Mouse (Mus musculus) MEL (cell line): Measurements from ENCODE around the gene Hikeshi. TPM values are rescaled to one million over a fixed set of nuclear protein-coding genes. Genes with fewer than 3 reads are reported as not detected.

Source experiments
- DNase-seq: peaks from one replicate; pipeline ENCODE4 v3.0.0; 2011; ENCODE audit warnings: low read depth, low spot score
- H3K27ac ChIP-seq: 2 replicates; pipeline ENCODE4 v1.5.1; 2012; ENCODE audit warnings: low read depth, mild to moderate bottlenecking, control low read depth, low read length, moderate library complexity; ENCODE audit not compliant: control insufficient read depth
- H3K27me3 ChIP-seq, 2 experiments: fragments of 150-350 bp in 1 of 2; sonication (generic) in 1 of 2; 2 replicates each; pipeline ENCODE4 v1.6.1; 2012; ENCODE audit warnings: low read length in 2 of 2, mild to moderate bottlenecking in 2 of 2, improper control_type of control experiment in 1 of 2, moderate library complexity in 1 of 2; ENCODE audit not compliant: insufficient read depth in 2 of 2, control insufficient read depth in 1 of 2
- H3K36me3 ChIP-seq, 2 experiments: 2 replicates each; pipeline ENCODE4 v1.6.1; 2012 to 2014; ENCODE audit warnings: low read length in 2 of 2, improper control_type of control experiment in 1 of 2, inconsistent platforms in 1 of 2, mild to moderate bottlenecking in 1 of 2; ENCODE audit not compliant: insufficient read depth in 2 of 2, control insufficient read depth in 1 of 2
- H3K4me1 ChIP-seq, 2 experiments: fragments of 150-350 bp in 1 of 2; sonication (generic) in 1 of 2; 2 replicates each; pipeline ENCODE4 v1.6.1; 2012; ENCODE audit warnings: low read length in 2 of 2, improper control_type of control experiment in 1 of 2, mild to moderate bottlenecking in 1 of 2; ENCODE audit not compliant: insufficient read depth in 2 of 2, control insufficient read depth in 1 of 2
- H3K4me3 ChIP-seq, 2 experiments: fragments of 150-350 bp in 1 of 2; sonication (generic) in 1 of 2; 2 replicates each; pipeline ENCODE4 v1.5.1; 2012; ENCODE audit warnings: low read depth in 2 of 2, low read length in 2 of 2, mild to moderate bottlenecking in 2 of 2, moderate library complexity in 2 of 2, control low read depth in 1 of 2, improper control_type of control experiment in 1 of 2; ENCODE audit not compliant: control insufficient read depth in 1 of 2, insufficient read depth in 1 of 2
- H3K79me2 ChIP-seq: 2 replicates; pipeline ENCODE4 v1.6.1; 2012; ENCODE audit warnings: mild to moderate bottlenecking, low read length, moderate library complexity; ENCODE audit not compliant: control insufficient read depth, poor library complexity, insufficient read depth
- H3K9ac ChIP-seq: 2 replicates; pipeline ENCODE4 v1.6.1; 2012; ENCODE audit warnings: low read depth, mild to moderate bottlenecking, control low read depth, low read length, moderate library complexity; ENCODE audit not compliant: control insufficient read depth, poor library complexity, severe bottlenecking
- H3K9me3 ChIP-seq: fragments of 150-350 bp; sonication (generic); replicated peaks from 2 replicates; pipeline ENCODE4 v1.6.1; 2012; ENCODE audit warnings: mild to moderate bottlenecking, low read length, improper control_type of control experiment, moderate library complexity; ENCODE audit not compliant: insufficient read depth
- CTCF ChIP-seq, 3 experiments: IDR thresholded peaks in 2 of 3; conservative IDR thresholded peaks in 1 of 3; 2 replicates each; pipeline ENCODE4 v1.5.1; 2011 to 2012; ENCODE audit warnings: low read length in 3 of 3, low read depth in 2 of 3, mild to moderate bottlenecking in 2 of 3, improper control_type of control experiment in 1 of 3, inconsistent platforms in 1 of 3, mixed read lengths in 1 of 3, moderate library complexity in 1 of 3; ENCODE audit not compliant: control insufficient read depth in 1 of 3, insufficient read depth in 1 of 3, poor library complexity in 1 of 3, severe bottlenecking in 1 of 3
- ELF1 ChIP-seq: IDR thresholded peaks from 2 replicates; pipeline ENCODE4 v1.6.1; 2014; ENCODE audit warnings: low read depth, mild to moderate bottlenecking, inconsistent platforms, low read length, improper control_type of control experiment, moderate library complexity
- EP300 ChIP-seq, 2 experiments: IDR thresholded peaks; 2 replicates each; pipeline ENCODE4 v1.6.1; 2011; ENCODE audit warnings: improper control_type of control experiment in 2 of 2, low read length in 2 of 2, low read depth in 1 of 2, mild to moderate bottlenecking in 1 of 2
- ETS1 ChIP-seq: IDR thresholded peaks from 2 replicates; pipeline ENCODE4 v1.6.1; 2012; ENCODE audit warnings: low read depth, mild to moderate bottlenecking, inconsistent platforms, low read length, improper control_type of control experiment, moderate library complexity
- HCFC1 ChIP-seq: IDR thresholded peaks from 2 replicates; pipeline ENCODE4 v1.6.1; 2012; ENCODE audit warnings: low read depth, mild to moderate bottlenecking, inconsistent platforms, low read length, improper control_type of control experiment, moderate library complexity
- MAFK ChIP-seq: IDR thresholded peaks from 2 replicates; pipeline ENCODE4 v1.6.1; 2011; ENCODE audit warnings: low read depth, mild to moderate bottlenecking, low read length, improper control_type of control experiment, borderline replicate concordance
- MAX ChIP-seq: IDR thresholded peaks from 2 replicates; pipeline ENCODE4 v1.6.1; 2011; ENCODE audit warnings: low read length, improper control_type of control experiment
- MXI1 ChIP-seq: IDR thresholded peaks from 2 replicates; pipeline ENCODE4 v1.6.1; 2011; ENCODE audit warnings: mild to moderate bottlenecking, low read depth, low read length, improper control_type of control experiment
- NELFE ChIP-seq: IDR thresholded peaks from 2 replicates; pipeline ENCODE4 v1.6.1; 2011; ENCODE audit warnings: low read depth, low read length, improper control_type of control experiment
- NRF1 ChIP-seq: IDR thresholded peaks from 2 replicates; pipeline ENCODE4 v1.6.1; 2014; ENCODE audit warnings: low read depth, mild to moderate bottlenecking, inconsistent platforms, low read length, improper control_type of control experiment, moderate library complexity; ENCODE audit not compliant: poor library complexity, insufficient read depth, severe bottlenecking
- POLR2A ChIP-seq, 2 experiments: IDR thresholded peaks; 2 replicates each; pipeline ENCODE4 v1.6.1; 2011 to 2012; ENCODE audit warnings: low read length in 2 of 2, mild to moderate bottlenecking in 2 of 2, control low read depth in 1 of 2, improper control_type of control experiment in 1 of 2, low read depth in 1 of 2, moderate library complexity in 1 of 2; ENCODE audit not compliant: control insufficient read depth in 1 of 2, insufficient read depth in 1 of 2, poor library complexity in 1 of 2
- RCOR1 ChIP-seq: IDR thresholded peaks from 2 replicates; pipeline ENCODE4 v1.6.1; 2012; ENCODE audit warnings: low read depth, mild to moderate bottlenecking, inconsistent platforms, low read length, improper control_type of control experiment
- SMC3 ChIP-seq: IDR thresholded peaks from 2 replicates; pipeline ENCODE4 v1.6.1; 2011; ENCODE audit warnings: low read depth, low read length, improper control_type of control experiment
- TAL1 ChIP-seq: IDR thresholded peaks from 2 replicates; pipeline ENCODE4 v1.6.1; 2012; ENCODE audit warnings: mild to moderate bottlenecking, inconsistent platforms, low read length, moderate library complexity, mixed read lengths
- USF1 ChIP-seq: IDR thresholded peaks from 2 replicates; pipeline ENCODE4 v1.6.1; 2014; ENCODE audit warnings: low read depth, mild to moderate bottlenecking, inconsistent platforms, low read length, improper control_type of control experiment, moderate library complexity
- USF2 ChIP-seq, 2 experiments: IDR thresholded peaks; 2 replicates each; pipeline ENCODE4 v1.6.1; 2011 to 2012; ENCODE audit warnings: improper control_type of control experiment in 2 of 2, low read length in 2 of 2, borderline replicate concordance in 1 of 2, inconsistent platforms in 1 of 2, low read depth in 1 of 2, mild to moderate bottlenecking in 1 of 2; ENCODE audit not compliant: insufficient read depth in 1 of 2
- polyA plus RNA-seq, 2 experiments: library from polyadenylated mRNA; stranded (reverse) in 1 of 2; unstranded in 1 of 2; fragments of >175 nt in 1 of 2; fragments of >200 nt in 1 of 2; gene quantifications; 2 replicates each; pipeline versions ENCODE4 v1.2.1 to v1.2.4; 2012; ENCODE audit warnings: low replicate concordance in 2 of 2, low read depth in 1 of 2; ENCODE audit not compliant: insufficient read length in 2 of 2, insufficient read depth in 1 of 2, missing spikeins in 1 of 2
- total RNA-seq: library from RNA; depleted of rRNA; stranded (reverse); fragments of 300-350 nt; gene quantifications from 2 replicates; pipeline ENCODE4 v1.2.3, GENCODE M21; 2012

Hikeshi gene
- total and polyA plus RNA-seq, 3 experiments: 61.4 to 123 TPM; not detected in 1

- no peak for DNase-seq
- H3K9ac ChIP-seq: no peak overlapping the region
- no peak overlapping the region for H3K4me3 ChIP-seq
- no peak for TF ChIP-seq POLR2A (IDR thresholded peaks at IDR 0.05; ENCODE audit: control insufficient read depth in 1 of 2, insufficient read depth in 1 of 2, low read depth in 1 of 2, low read length in 2 of 2, poor library complexity in 1 of 2)
- peaks cover 0 to 3% of the 10 kb centered on the region in 2 experiments; a peak in 2 of 4 replicates for H3K4me1 ChIP-seq
- H3K9me3 ChIP-seq: no peaks in the 10 kb centered on the region
- peaks cover 0 to 5% of the 10 kb centered on the region in 2 experiments; a peak in 2 of 4 replicates for H3K36me3 ChIP-seq
- H3K27ac ChIP-seq: no peak overlapping the region
- peaks cover 7% of the 10 kb centered on the region for H3K79me2 ChIP-seq
- H3K27me3 ChIP-seq: no peaks in the 10 kb centered on the region
Observed at GRCm38 (mm10) chr7:89984421-89984820, 43.4 kb upstream of the Hikeshi start.

GRCm38 (mm10) chr7:89983441-89983840, 42.4 kb upstream of the Hikeshi start:
- peaks cover 5 to 7% of the 10 kb centered on the region in 2 experiments; a peak in 3 of 4 replicates for H3K4me1 ChIP-seq
- no peak overlapping the region for H3K27ac ChIP-seq
- no peak for DNase-seq
- peaks cover 15% of the 10 kb centered on the region for H3K79me2 ChIP-seq
- H3K9ac ChIP-seq: no peak overlapping the region
- no peaks in the 10 kb centered on the region for H3K27me3 ChIP-seq
- H3K4me3 ChIP-seq: no peak overlapping the region
- peaks cover under 1 to 12% of the 10 kb centered on the region in 2 experiments; a peak in 3 of 4 replicates for H3K36me3 ChIP-seq
- TF ChIP-seq SMC3: no peak
- TF ChIP-seq, all 39 proteins: peak for 0
- no peaks in the 10 kb centered on the region for H3K9me3 ChIP-seq

GRCm38 (mm10) chr7:89981557-89981956, 40.6 kb upstream of the Hikeshi start:
- Histone ChIP-seq H3K79me2 (peaks cover 25% of the 10 kb centered on the region), H3K36me3 (peaks cover 4 to 21% of the 10 kb centered on the region in 2 experiments; a peak in 3 of 4 replicates), H3K4me1 (peaks cover 5 to 8% of the 10 kb centered on the region in 2 experiments; a peak in 3 of 4 replicates), H3K27me3 (no peaks in the 10 kb centered on the region), H3K9ac (peak overlapping the region; percentile 76), H3K27ac (peak overlapping the region; percentile 97), H3K9me3 (no peaks in the 10 kb centered on the region)
- TF ChIP-seq RCOR1 (no peak), MXI1 (peak; percentile 44; the same call in 1 of the 2 replicates), ETS1 (no peak), ELF1 (peak; percentile 47)
- TF ChIP-seq, all 39 proteins: peak for 2
- H3K4me3 ChIP-seq: peak overlapping the region; percentile 65 to 86
- DNase-seq: no peak

- peaks cover 7 to 21% of the 10 kb centered on the region in 2 experiments; a peak in 3 of 4 replicates for H3K36me3 ChIP-seq
- H3K9ac ChIP-seq: peak within 1 kb of the TSS; percentile 96
- peak; percentile 96 for DNase-seq
- H3K27me3 ChIP-seq: no peaks in the 10 kb centered on the region
- peaks cover 5 to 8% of the 10 kb centered on the region in 2 experiments; a peak in 3 of 4 replicates for H3K4me1 ChIP-seq
- H3K79me2 ChIP-seq: peaks cover 25% of the 10 kb centered on the region
- H3K4me3 ChIP-seq: peak within 1 kb of the TSS; percentile 80 to 86
- H3K9me3 ChIP-seq: no peaks in the 10 kb centered on the region
- peak within 1 kb of the TSS; percentile 97 for H3K27ac ChIP-seq
- TF ChIP-seq SMC3: no peak
- peak; percentile 85 for TF ChIP-seq NELFE
- peak; percentile 89 for TF ChIP-seq NRF1
- TF ChIP-seq USF1: no peak
- no peak for TF ChIP-seq CTCF (IDR thresholded peaks at IDR 0.05 in 2 of 3, conservative IDR thresholded peaks at IDR 0.05 in 1 of 3; ENCODE audit: control insufficient read depth in 1 of 3, insufficient read depth in 1 of 3, low read depth in 2 of 3, low read length in 3 of 3, poor library complexity in 1 of 3, severe bottlenecking in 1 of 3)
- TF ChIP-seq HCFC1: peak; percentile 82
- no peak for TF ChIP-seq MAFK
- TF ChIP-seq USF2 (IDR thresholded peaks at IDR 0.05; ENCODE audit: borderline replicate concordance in 1 of 2, insufficient read depth in 1 of 2, low read depth in 1 of 2, low read length in 2 of 2): no peak
- TF ChIP-seq MAX: peak; percentile 51; the same call in 1 of the 2 replicates
- peak; percentile 87 to 98 for TF ChIP-seq POLR2A (IDR thresholded peaks at IDR 0.05; ENCODE audit: control insufficient read depth in 1 of 2, insufficient read depth in 1 of 2, low read depth in 1 of 2, low read length in 2 of 2, poor library complexity in 1 of 2)
- no peak for TF ChIP-seq TAL1
- no peak for TF ChIP-seq RCOR1
- peak in 1 of 2 experiments; percentile 17; a peak in 1 of 4 replicates for TF ChIP-seq EP300 (IDR thresholded peaks at IDR 0.05; ENCODE audit: low read depth in 1 of 2, low read length in 2 of 2)
Observed at GRCm38 (mm10) chr7:89980485-89981422, 39.8 kb upstream of the Hikeshi start, which contains the start of gene Eed. Eed (minus strand) TSS chr7:89980983.
